Mouse (Mus musculus) heart, embryonic 15.5 days (tissue): ENCODE data around the gene Elavl4. TPM values are rescaled to one million over a fixed set of nuclear protein-coding genes. Genes with fewer than 3 reads are reported as not detected.

Source experiments
- ATAC-seq: fragments of 200-750 bp; cut with Nextera tagmentation; replicated peaks from 2 replicates; pipeline ENCODE4 v1.8.0; 2017; ENCODE audit warnings: low read depth, moderate TSS enrichment; ENCODE audit not compliant: insufficient number of reproducible peaks, insufficient read depth, low FRiP score
- H3K27ac ChIP-seq: fragments of 300-500 bp; sonication (generic); 2 replicates; pipeline ENCODE4 v1.5.1; 2015; ENCODE audit warnings: mild to moderate bottlenecking, inconsistent platforms
- H3K27me3 ChIP-seq: fragments of 300-500 bp; sonication (generic); 2 replicates; pipeline ENCODE4 v1.6.1; 2015; ENCODE audit warnings: inconsistent platforms
- H3K36me3 ChIP-seq: fragments of 300-500 bp; sonication (generic); 2 replicates; pipeline ENCODE4 v1.6.1; 2015; ENCODE audit warnings: mild to moderate bottlenecking, inconsistent platforms
- H3K4me1 ChIP-seq: fragments of 300-500 bp; sonication (generic); replicated peaks from 2 replicates; pipeline ENCODE4 v1.6.1; 2015; ENCODE audit warnings: inconsistent platforms
- H3K4me2 ChIP-seq: fragments of 300-500 bp; sonication (generic); 2 replicates; pipeline ENCODE4 v1.6.1; 2015; ENCODE audit warnings: inconsistent platforms, mild to moderate bottlenecking, moderate library complexity
- H3K4me3 ChIP-seq: fragments of 300-500 bp; sonication (generic); 2 replicates; pipeline ENCODE4 v1.5.1; 2015; ENCODE audit warnings: mild to moderate bottlenecking, inconsistent platforms
- H3K9ac ChIP-seq: fragments of 300-500 bp; sonication (generic); 2 replicates; pipeline ENCODE4 v1.6.1; 2015; ENCODE audit warnings: mild to moderate bottlenecking, inconsistent platforms
- H3K9me3 ChIP-seq: fragments of 300-500 bp; sonication (generic); replicated peaks from 2 replicates; pipeline ENCODE4 v1.6.1; 2016; ENCODE audit warnings: inconsistent platforms
- WGBS: fragments of 180-500 bp; shearing (Covaris S2); methylation state at CpG from one replicate; pipeline ENCODE4 v1.1.7; 2015; ENCODE audit warnings: mixed read lengths; 5-methylcytosine and 5-hydroxymethylcytosine counted together
- polyA plus RNA-seq: library from polyadenylated mRNA; unstranded; fragments of >200 nt; fragmentation: Nextera tagmentation; extraction: Ambion mirVana; gene quantifications from 2 replicates; pipeline ENCODE4 v1.2.1, GENCODE M21; 2015

Elavl4 gene
- polyA plus RNA-seq, 1 experiment from 2014 or later, result 2.8 TPM

- Histone ChIP-seq H3K36me3 (no peaks in the 10 kb centered on the region), H3K9ac (no peak overlapping the region), H3K4me2 (no peak overlapping the region), H3K27me3 (no peaks in the 10 kb centered on the region), H3K4me1 (no peaks in the 10 kb centered on the region), H3K27ac (no peak overlapping the region), H3K4me3 (no peak overlapping the region), H3K9me3 (no peaks in the 10 kb centered on the region)
- 44% methylated on average over 3 of the region's 3 CpGs for WGBS
- no peak for ATAC-seq
Observed at GRCm38 (mm10) chr4:110157515-110158159, 194.1 kb downstream of the Elavl4 start.

DNA sequence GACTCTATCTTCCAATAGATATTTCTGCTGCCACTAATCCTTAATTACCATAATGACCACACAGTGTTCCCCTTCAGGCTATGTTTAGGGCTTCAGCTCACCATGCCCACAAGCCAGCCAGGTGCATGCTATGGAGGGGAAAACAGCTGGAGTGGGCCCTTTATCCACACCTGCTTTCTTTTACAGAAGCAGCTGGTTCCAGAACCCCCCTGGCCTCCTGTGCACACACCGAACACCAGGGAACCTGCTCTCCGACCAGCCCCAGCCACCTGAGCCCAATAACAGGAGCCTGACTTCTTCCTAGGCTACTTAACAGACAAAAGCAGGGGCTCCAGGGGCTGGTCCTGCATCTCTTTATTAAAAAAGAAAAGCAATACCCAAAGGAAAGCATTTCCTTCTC, 195.8 kb downstream of the Elavl4 start:
- Histone ChIP-seq H3K27ac (no peak overlapping the region), H3K27me3 (no peaks in the 10 kb centered on the region), H3K9ac (no peak overlapping the region), H3K36me3 (no peaks in the 10 kb centered on the region), H3K9me3 (no peaks in the 10 kb centered on the region), H3K4me3 (no peak overlapping the region), H3K4me2 (no peak overlapping the region), H3K4me1 (no peaks in the 10 kb centered on the region)
- WGBS, result 78% methylated on average over 2 of the region's 2 CpGs
- ATAC-seq, result no peak

Other genes with a start within 250 kb of the Elavl4 start
- gene Agbl4, start 45.8 kb upstream of the Elavl4 start, polyA plus RNA-seq, result 0.67 and 1.5 TPM in 2 replicates